Mouse (Mus musculus) neural tube, embryonic 13.5 days (tissue): ENCODE data around the gene Tlr5. TPM values are rescaled to one million over a fixed set of nuclear protein-coding genes. Genes with fewer than 3 reads are reported as not detected.
A peak's percentile ranks its signal among the peaks of the same experiment; 100 is the strongest.

Experiments
- ATAC-seq: fragments of 200-750 bp; cut with Nextera tagmentation; 2 replicates; pipeline ENCODE4 v1.8.0; 2017; ENCODE audit warnings: low read depth, mild to moderate bottlenecking, moderate TSS enrichment, moderate library complexity
- H3K27ac ChIP-seq: fragments of 300-500 bp; sonication (generic); replicated peaks from 2 replicates; pipeline ENCODE4 v1.5.1; 2015; ENCODE audit warnings: moderate library complexity, mild to moderate bottlenecking, inconsistent platforms
- H3K27me3 ChIP-seq: fragments of 300-500 bp; sonication (generic); 2 replicates; pipeline ENCODE4 v1.6.1; 2015; ENCODE audit warnings: mild to moderate bottlenecking, inconsistent platforms
- H3K36me3 ChIP-seq: fragments of 300-500 bp; sonication (generic); 2 replicates; pipeline ENCODE4 v1.6.1; 2015; ENCODE audit warnings: mild to moderate bottlenecking, inconsistent platforms
- H3K4me1 ChIP-seq: fragments of 300-500 bp; sonication (generic); replicated peaks from 2 replicates; pipeline ENCODE4 v1.6.1; 2015; ENCODE audit warnings: inconsistent platforms
- H3K4me2 ChIP-seq: fragments of 300-500 bp; sonication (generic); 2 replicates; pipeline ENCODE4 v1.6.1; 2015; ENCODE audit warnings: inconsistent platforms, mild to moderate bottlenecking, moderate library complexity
- H3K4me3 ChIP-seq: fragments of 300-500 bp; sonication (generic); 2 replicates; pipeline ENCODE4 v1.5.1; 2015; ENCODE audit warnings: mild to moderate bottlenecking, inconsistent platforms
- H3K9ac ChIP-seq: fragments of 300-500 bp; sonication (generic); 2 replicates; pipeline ENCODE4 v1.6.1; 2015; ENCODE audit warnings: moderate library complexity, mild to moderate bottlenecking, inconsistent platforms
- H3K9me3 ChIP-seq: fragments of 300-500 bp; sonication (generic); 2 replicates; pipeline ENCODE4 v1.6.1; 2016; ENCODE audit warnings: inconsistent platforms
- WGBS: fragments of 180-500 bp; shearing (Covaris S2); methylation state at CpG from one replicate; pipeline ENCODE4 v1.1.7; 2015; 5-methylcytosine and 5-hydroxymethylcytosine counted together
- polyA plus RNA-seq: library from polyadenylated mRNA; unstranded; fragments of >200 nt; fragmentation: Nextera tagmentation; extraction: Ambion mirVana; gene quantifications from 2 replicates; pipeline ENCODE4 v1.2.1, GENCODE M21; 2015

The Tlr5 gene
- polyA plus RNA-seq: 0.39 and 0.58 TPM in 2 replicates

- ATAC-seq: peak; percentile 21; the same call in 1 of the 2 replicates
- no peaks in the 10 kb centered on the region for H3K9me3 ChIP-seq
- no peaks in the 10 kb centered on the region for H3K36me3 ChIP-seq
- H3K4me3 ChIP-seq: peak within 1 kb of the TSS; percentile 30
- WGBS: 23% methylated on average over 21 of the region's 21 CpGs
- H3K9ac ChIP-seq: peak within 1 kb of the TSS; percentile 52
- H3K27me3 ChIP-seq: peaks cover 19% of the 10 kb centered on the region
- peak within 1 kb of the TSS; percentile 57 for H3K4me2 ChIP-seq
- H3K4me1 ChIP-seq: peaks cover 37% of the 10 kb centered on the region
- no peak within 1 kb of the TSS for H3K27ac ChIP-seq
Measured at GRCm38 (mm10) chr1:182954287-182955046, at the start of gene Tlr5. TSS of gene Tlr5 (plus strand) at chr1:182954788.

- 77% methylated on average over 3 of the region's 3 CpGs for WGBS
- ATAC-seq: no peak
- Histone ChIP-seq H3K4me2 (no peak overlapping the region), H3K9ac (no peak overlapping the region), H3K27ac (no peak overlapping the region), H3K4me1 (peaks cover 21% of the 10 kb centered on the region), H3K36me3 (no peaks in the 10 kb centered on the region), H3K27me3 (no peaks in the 10 kb centered on the region; the same call in 1 of the 2 replicates), H3K9me3 (no peaks in the 10 kb centered on the region), H3K4me3 (no peak overlapping the region)
Measured at GRCm38 (mm10) chr1:182905669-182906068, 48.9 kb upstream of the Tlr5 start.

GRCm38 (mm10) chr1:182908050-182909036 is 46.2 kb upstream of the Tlr5 start:
- H3K9ac ChIP-seq: peak overlapping the region; percentile 43; the same call in 1 of the 2 replicates
- H3K36me3 ChIP-seq: no peaks in the 10 kb centered on the region
- H3K4me1 ChIP-seq: peaks cover 21% of the 10 kb centered on the region
- 14% methylated on average over 14 of the region's 14 CpGs for WGBS
- no peaks in the 10 kb centered on the region for H3K9me3 ChIP-seq
- H3K27me3 ChIP-seq: no peaks in the 10 kb centered on the region; the same call in 1 of the 2 replicates
- ATAC-seq: peak; percentile 78
- peak overlapping the region; percentile 16; the same call in 1 of the 2 replicates for H3K4me2 ChIP-seq
- H3K27ac ChIP-seq: peak overlapping the region; percentile 50
- H3K4me3 ChIP-seq: no peak overlapping the region

- H3K4me2 ChIP-seq: no peak overlapping the region
- H3K27me3 ChIP-seq: no peaks in the 10 kb centered on the region; the same call in 1 of the 2 replicates
- H3K36me3 ChIP-seq: no peaks in the 10 kb centered on the region
- no peak overlapping the region for H3K4me3 ChIP-seq
- 62% methylated on average over 3 of the region's 3 CpGs for WGBS
- H3K9me3 ChIP-seq: no peaks in the 10 kb centered on the region
- no peak for ATAC-seq
- peak overlapping the region; percentile 50 for H3K27ac ChIP-seq
- H3K4me1 ChIP-seq: peaks cover 21% of the 10 kb centered on the region
- no peak overlapping the region for H3K9ac ChIP-seq
Measured at GRCm38 (mm10) chr1:182909066-182909465, 45.5 kb upstream of the Tlr5 start.

DNA sequence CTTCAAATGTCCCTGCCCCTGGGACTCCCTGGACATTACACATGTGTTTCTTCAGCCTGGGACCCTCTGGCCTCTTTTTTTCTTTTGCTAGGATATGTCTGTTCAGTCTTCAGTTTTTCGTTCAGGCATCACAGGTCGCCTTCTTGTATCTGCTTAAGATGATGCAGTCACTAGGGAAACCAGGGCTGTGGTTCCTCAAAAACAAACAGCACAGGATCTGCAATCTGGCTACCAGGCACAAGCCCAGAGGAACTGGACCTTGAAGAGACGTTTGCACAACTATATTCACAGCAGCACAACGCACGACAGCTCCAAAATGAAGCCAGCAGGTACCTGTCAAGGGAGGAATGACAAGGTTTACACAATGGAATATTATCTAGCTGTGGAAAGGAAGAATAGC is 45.0 kb upstream of the Tlr5 start:
- Histone ChIP-seq H3K9me3 (no peaks in the 10 kb centered on the region), H3K4me2 (no peak overlapping the region), H3K27ac (no peak overlapping the region), H3K27me3 (no peaks in the 10 kb centered on the region; the same call in 1 of the 2 replicates), H3K9ac (no peak overlapping the region), H3K4me1 (peaks cover 21% of the 10 kb centered on the region), H3K36me3 (no peaks in the 10 kb centered on the region), H3K4me3 (no peak overlapping the region)
- WGBS: 80% methylated on average over 5 of the region's 5 CpGs
- ATAC-seq: no peak

DNA sequence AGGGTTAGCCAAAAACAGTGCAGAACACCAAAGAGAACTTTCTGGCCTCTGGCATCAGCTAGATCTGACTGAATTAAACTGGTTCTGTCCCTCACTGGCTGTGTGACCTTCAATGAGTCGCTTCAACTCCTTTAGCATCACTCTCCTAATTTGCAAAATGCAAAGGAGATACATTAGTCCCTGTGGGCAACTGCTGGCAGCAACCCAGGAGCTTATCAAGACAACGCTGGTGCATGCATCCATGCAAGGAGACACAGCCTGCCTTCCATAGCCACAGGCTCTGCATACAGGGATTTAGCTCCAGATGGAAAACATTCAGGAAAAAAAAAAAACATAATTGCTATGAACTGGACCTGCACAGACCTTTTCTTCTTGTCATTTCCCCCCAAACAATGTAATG is 42.0 kb upstream of the Tlr5 start:
- ATAC-seq: no peak
- WGBS: 38% methylated on average over 2 of the region's 2 CpGs
- H3K4me2 ChIP-seq: no peak overlapping the region
- H3K27ac ChIP-seq: 0 out of 2 replicates have a peak overlapping the region, but pooled peaks have one; percentile 18
- no peak overlapping the region for H3K9ac ChIP-seq
- H3K4me3 ChIP-seq: no peak overlapping the region
- no peaks in the 10 kb centered on the region for H3K36me3 ChIP-seq
- H3K9me3 ChIP-seq: no peaks in the 10 kb centered on the region
- no peaks in the 10 kb centered on the region; the same call in 1 of the 2 replicates for H3K27me3 ChIP-seq
- H3K4me1 ChIP-seq: peaks cover 21% of the 10 kb centered on the region

DNA sequence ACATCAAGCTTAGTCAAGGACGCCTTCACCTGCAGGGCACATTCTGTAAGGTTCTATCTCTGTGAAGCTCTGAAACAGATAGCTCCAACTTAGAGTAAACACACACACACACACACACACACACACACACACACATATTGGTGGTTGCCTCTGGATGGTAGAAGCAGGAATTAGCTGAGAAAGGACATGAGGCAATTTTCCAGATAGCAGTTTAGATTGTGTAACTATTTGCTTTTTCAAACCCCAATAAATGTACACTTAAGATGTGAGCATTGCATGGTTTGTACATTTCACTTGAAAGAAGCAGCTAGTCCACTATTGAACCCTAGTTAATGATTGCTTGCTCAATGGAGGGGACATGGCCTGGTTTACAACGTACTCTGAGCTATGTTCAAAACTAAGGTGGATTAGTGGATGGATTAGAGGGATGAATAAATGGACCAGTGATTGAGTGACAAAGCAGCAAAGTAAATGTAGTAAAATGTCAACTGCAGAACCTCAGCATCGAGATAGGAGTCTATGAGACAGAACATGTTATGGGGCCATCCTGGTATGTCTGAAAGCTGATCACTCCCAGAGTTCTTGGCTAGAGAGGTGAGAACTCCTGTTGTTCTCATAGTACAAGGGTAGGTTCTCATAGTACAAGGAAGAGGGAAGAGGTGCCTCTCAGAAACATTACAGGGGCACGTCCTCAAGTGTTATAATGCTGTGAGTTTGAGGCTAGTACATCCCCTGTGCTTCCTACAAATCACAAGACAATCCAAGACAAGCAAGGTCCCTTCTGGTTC is 40.3 kb upstream of the Tlr5 start:
- Histone ChIP-seq H3K4me1 (peaks cover 17% of the 10 kb centered on the region), H3K9me3 (no peaks in the 10 kb centered on the region), H3K9ac (no peak overlapping the region), H3K4me3 (no peak overlapping the region), H3K36me3 (no peaks in the 10 kb centered on the region), H3K27ac (no peak overlapping the region), H3K27me3 (no peaks in the 10 kb centered on the region), H3K4me2 (no peak overlapping the region)
- 73% methylated on average over 4 of the region's 4 CpGs for WGBS
- ATAC-seq: no peak

GRCm38 (mm10) chr1:182916166-182916565 is 38.4 kb upstream of the Tlr5 start:
- ATAC-seq: no peak
- H3K4me3 ChIP-seq: no peak overlapping the region
- H3K27me3 ChIP-seq: no peaks in the 10 kb centered on the region
- 95% methylated on average over 5 of the region's 5 CpGs for WGBS
- no peak overlapping the region for H3K27ac ChIP-seq
- no peak overlapping the region for H3K4me2 ChIP-seq
- no peak overlapping the region for H3K9ac ChIP-seq
- H3K36me3 ChIP-seq: no peaks in the 10 kb centered on the region
- H3K9me3 ChIP-seq: no peaks in the 10 kb centered on the region
- peaks cover 19% of the 10 kb centered on the region for H3K4me1 ChIP-seq

DNA sequence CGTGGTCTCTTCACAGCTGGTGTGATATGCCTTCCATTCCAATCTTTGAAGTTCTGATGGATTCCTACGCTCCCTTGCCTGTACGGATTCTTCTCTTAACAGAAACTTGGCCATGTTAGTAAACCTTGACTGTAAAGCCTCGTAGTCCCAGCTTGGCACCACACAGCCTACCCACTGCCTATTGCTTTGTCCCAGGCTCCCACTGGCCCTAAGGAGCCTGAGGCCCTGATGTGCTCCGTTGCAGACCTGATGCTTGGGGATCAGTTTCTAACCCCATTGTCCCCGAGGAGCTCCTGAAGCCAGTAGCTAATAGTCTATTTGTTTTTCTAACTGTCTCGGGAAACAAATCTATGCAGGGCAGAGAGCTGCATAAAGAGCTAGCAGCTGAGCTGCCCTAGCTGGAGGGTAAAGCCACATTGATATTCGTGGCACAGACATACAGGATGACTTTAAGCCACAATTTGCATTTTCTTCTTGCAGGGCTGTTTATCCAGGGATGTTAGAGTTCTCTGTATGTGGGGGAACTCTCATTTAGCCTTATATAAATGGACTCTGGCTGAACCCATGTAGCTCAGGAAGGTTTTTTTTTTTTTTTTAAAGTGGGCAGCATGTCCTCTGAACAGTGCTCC is 35.8 kb upstream of the Tlr5 start:
- Histone ChIP-seq H3K4me1 (peaks cover 34% of the 10 kb centered on the region), H3K9ac (no peak overlapping the region), H3K4me3 (no peak overlapping the region), H3K4me2 (no peak overlapping the region), H3K36me3 (no peaks in the 10 kb centered on the region), H3K27me3 (no peaks in the 10 kb centered on the region), H3K27ac (peak overlapping the region; percentile 64), H3K9me3 (no peaks in the 10 kb centered on the region)
- WGBS: 32% methylated on average over 8 of the region's 8 CpGs
- peak; percentile 79 for ATAC-seq

GRCm38 (mm10) chr1:182922824-182923223 is 31.8 kb upstream of the Tlr5 start:
- peak overlapping the region; percentile 46 for H3K27ac ChIP-seq
- no peak for ATAC-seq
- whole genome bisulfite sequencing: 41% methylated on average over 4 of the region's 4 CpGs

GRCm38 (mm10) chr1:182926465-182926864 is 28.1 kb upstream of the Tlr5 start:
- no peaks in the 10 kb centered on the region for H3K36me3 ChIP-seq
- no peak for ATAC-seq
- H3K9ac ChIP-seq: no peak overlapping the region
- 90% methylated on average over 6 of the region's 6 CpGs for WGBS
- H3K27ac ChIP-seq: no peak overlapping the region
- H3K4me2 ChIP-seq: no peak overlapping the region
- no peaks in the 10 kb centered on the region for H3K9me3 ChIP-seq
- peaks cover 15% of the 10 kb centered on the region for H3K4me1 ChIP-seq
- no peaks in the 10 kb centered on the region for H3K27me3 ChIP-seq
- no peak overlapping the region for H3K4me3 ChIP-seq

More at GRCm38 (mm10) chr1:182922824-182923223, 31.8 kb upstream of the Tlr5 start:
- Histone ChIP-seq H3K36me3 (no peaks in the 10 kb centered on the region), H3K27me3 (no peaks in the 10 kb centered on the region), H3K4me3 (no peak overlapping the region), H3K9me3 (no peaks in the 10 kb centered on the region), H3K9ac (no peak overlapping the region), H3K4me1 (peaks cover 34% of the 10 kb centered on the region), H3K4me2 (no peak overlapping the region)
